Mouse (Mus musculus): Measurements from ENCODE around the gene Klhl32. TPM values are rescaled to one million over a fixed set of nuclear protein-coding genes. Genes with fewer than 3 reads are reported as not detected.

The Klhl32 gene
- total RNA-seq (2023): not detected

GRCm38 (mm10) chr4:24850401-24851325 is at the start of gene Klhl32:
Gene Klhl32, minus strand, starts transcription at chr4:24851124.

GRCm38 (mm10) chr4:24897851-24898515 is 47.1 kb upstream of the Klhl32 start, which contains the start of gene Ndufaf4:
Gene Ndufaf4, plus strand, starts transcription at chr4:24898083.

Other genes with a start within 250 kb of the Klhl32 start
- gene Ndufaf4, start 47.0 kb upstream of the Klhl32 start, total RNA-seq (2023): 10 to 100 TPM; 17.5 to 25.7 TPM
- under 1 TPM in 1 of 2 experiments, not detected in 1; 0.24 TPM for gene Gpr63, start 115.3 kb upstream of the Klhl32 start, total RNA-seq (2023)